Mouse (Mus musculus) myocyte (in vitro differentiated cells): Measurements from ENCODE around the gene Fam169b.

ENCODE experiments used
- CEBPB ChIP-seq: IDR thresholded peaks from 2 replicates; pipeline ENCODE4 v1.6.1; 2011; ENCODE audit warnings: mild to moderate bottlenecking, moderate library complexity; ENCODE audit not compliant: poor library complexity, insufficient read depth, severe bottlenecking
- MYOD1 ChIP-seq, 3 experiments: IDR thresholded peaks; one replicate each; pipeline ENCODE4 v1.6.1; 2011; ENCODE audit warnings: control low read depth in 2 of 3, low read depth in 2 of 3, mild to moderate bottlenecking in 2 of 3, moderate library complexity in 1 of 3; ENCODE audit not compliant: insufficient read length in 2 of 3, control insufficient read depth in 1 of 3
- MYOG ChIP-seq, 3 experiments: IDR thresholded peaks; one replicate each; pipeline ENCODE4 v1.6.1; 2011; ENCODE audit warnings: control low read depth in 2 of 3, low read depth in 2 of 3, mild to moderate bottlenecking in 2 of 3; ENCODE audit not compliant: insufficient read length in 2 of 3, control insufficient read depth in 1 of 3, insufficient read depth in 1 of 3
- POLR2A ChIP-seq: IDR thresholded peaks from one replicate; pipeline ENCODE4 v1.6.1; 2011; ENCODE audit warnings: low read depth, mild to moderate bottlenecking, control low read depth, moderate library complexity; ENCODE audit not compliant: insufficient read length
- TCF12 ChIP-seq: IDR thresholded peaks from one replicate; pipeline ENCODE4 v1.6.1; 2011; ENCODE audit warnings: mild to moderate bottlenecking, control low read depth; ENCODE audit not compliant: poor library complexity, insufficient read depth, severe bottlenecking

DNA sequence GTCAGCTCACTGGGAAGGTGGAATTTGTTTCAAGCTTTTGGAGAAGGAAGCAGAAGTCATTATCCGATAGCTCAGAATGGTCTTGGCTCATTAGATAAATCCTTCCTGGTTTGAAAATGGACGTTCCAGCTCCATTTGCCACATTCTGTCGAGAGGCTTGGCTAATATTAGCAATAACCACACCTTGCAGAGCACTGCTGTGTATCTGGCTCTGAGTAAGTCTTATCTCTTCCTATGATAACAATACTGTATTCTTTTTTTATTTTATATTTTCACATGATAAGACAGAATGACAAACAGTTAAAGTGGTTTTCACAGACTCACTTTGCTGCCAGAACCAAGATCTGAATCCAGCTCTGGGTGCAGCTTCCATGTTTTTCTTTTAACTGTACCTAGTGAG, 113.1 kb downstream of the Fam169b start:
- TF ChIP-seq MYOG (IDR thresholded peaks at IDR 0.05; ENCODE audit: control insufficient read depth in 1 of 3, insufficient read depth in 1 of 3, insufficient read length in 2 of 3, low read depth in 2 of 3): no peak
- TF ChIP-seq CEBPB: no peak
- no peak for TF ChIP-seq MYOD1 (IDR thresholded peaks at IDR 0.05; ENCODE audit: control insufficient read depth in 1 of 3, insufficient read length in 2 of 3, low read depth in 2 of 3)
- no peak for TF ChIP-seq POLR2A
- no peak for TF ChIP-seq TCF12
